Mouse (Mus musculus): ENCODE results near the gene Tspan14.

GRCm38 (mm10) chr14:40949730-40950614, 16.6 kb downstream of the Tspan14 start:
- TF ChIP-seq HCFC1 (IDR thresholded peaks at IDR 0.05; ENCODE audit: borderline replicate concordance, insufficient read depth, low read length) (no peak), MAFK (IDR thresholded peaks at IDR 0.05; ENCODE audit: insufficient read depth, low read depth, low read length) (no peak), ZNF384 (IDR thresholded peaks at IDR 0.05; ENCODE audit: low read depth, low read length) (no peak), ZC3H11A (IDR thresholded peaks at IDR 0.05; ENCODE audit: borderline replicate concordance, low read depth, low read length) (no peak)

Data from ES-E14 (cell line).